Mouse (Mus musculus) left cerebral cortex, adult 8-10 months (tissue): ENCODE results near the gene Rin2. TPM values are rescaled to one million over a fixed set of nuclear protein-coding genes. Genes with fewer than 3 reads are reported as not detected.
"Not testable (repeated sequence)": the region's sequence is repeated elsewhere in the genome, so short reads cannot be mapped to it uniquely, and the experiment has no call there.

ENCODE experiments used
- DNase-seq, 2 experiments: peaks; one replicate each; pipeline ENCODE4 v3.0.0; 2022; ENCODE audit warnings: low spot score in 2 of 2
- total RNA-seq, 4 experiments: library from RNA; stranded (reverse); gene quantifications; 2 replicates each; pipeline ENCODE4 v1.2.4; 2022

The Rin2 gene
- total RNA-seq, 4 experiments from 2014 or later = 21.7 to 35.6 (median 25.8) TPM

DNA sequence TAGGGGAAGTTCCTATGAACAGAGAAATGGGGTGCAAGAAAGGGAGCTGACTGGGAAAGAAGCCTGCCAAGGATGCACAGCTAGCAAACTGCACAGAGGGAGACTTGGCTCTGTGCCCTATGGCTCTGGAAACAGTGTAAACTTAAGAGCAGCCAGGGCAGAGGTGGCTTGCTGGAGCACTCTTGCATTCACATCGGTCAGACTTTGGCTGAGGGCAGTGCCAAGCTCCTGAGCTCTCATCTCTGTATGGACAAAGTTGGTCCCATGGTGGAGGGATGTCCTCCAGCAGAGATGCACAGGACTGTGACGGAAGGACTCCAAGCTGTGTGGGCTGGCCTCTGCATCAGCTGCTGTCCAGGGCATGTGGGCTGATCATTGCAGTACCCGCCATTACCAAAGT, 8.5 kb downstream of the Rin2 start:
- no peak for DNase-seq

DNA sequence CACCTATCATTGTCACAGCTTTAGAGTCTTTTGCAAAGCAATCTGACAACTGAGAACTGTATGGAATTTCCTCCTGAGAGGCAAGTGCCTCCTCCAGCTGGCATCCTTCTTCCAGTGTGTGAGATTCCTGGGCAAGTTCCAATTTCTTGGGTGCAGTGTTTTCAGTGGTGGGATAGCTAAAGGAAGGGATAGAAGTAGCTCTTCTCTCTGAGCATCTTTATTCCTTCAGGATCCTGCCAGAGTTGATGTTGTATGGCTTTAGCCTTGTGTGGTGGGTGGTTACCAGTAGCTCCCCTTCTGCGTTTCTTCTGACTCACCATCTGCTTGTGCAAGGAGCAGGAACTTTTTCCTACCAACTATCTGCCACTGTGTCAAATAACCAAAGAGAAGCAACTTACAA, 9.1 kb downstream of the Rin2 start:
- peak in 1 of 2 experiments; percentile 43 for DNase-seq

DNA sequence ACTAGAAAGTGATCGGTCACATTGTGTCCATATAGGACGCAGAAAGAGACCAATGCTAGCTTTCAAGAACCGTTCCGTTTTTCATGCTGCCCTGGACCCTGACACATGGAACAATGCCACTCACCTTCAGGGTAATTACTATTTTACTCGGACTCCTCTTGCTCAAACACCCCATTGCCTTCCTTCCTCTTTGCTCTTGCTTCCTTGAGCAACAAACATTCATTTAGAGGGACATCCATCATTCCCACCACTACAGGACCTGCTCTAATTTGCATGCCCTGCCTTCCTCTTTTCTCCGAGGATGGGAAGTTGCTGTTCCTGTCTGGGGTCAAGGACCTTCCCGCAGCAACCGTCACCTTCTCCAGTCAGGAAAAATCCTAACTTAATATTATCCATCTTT, 9.9 kb downstream of the Rin2 start:
- no peak for DNase-seq

DNA sequence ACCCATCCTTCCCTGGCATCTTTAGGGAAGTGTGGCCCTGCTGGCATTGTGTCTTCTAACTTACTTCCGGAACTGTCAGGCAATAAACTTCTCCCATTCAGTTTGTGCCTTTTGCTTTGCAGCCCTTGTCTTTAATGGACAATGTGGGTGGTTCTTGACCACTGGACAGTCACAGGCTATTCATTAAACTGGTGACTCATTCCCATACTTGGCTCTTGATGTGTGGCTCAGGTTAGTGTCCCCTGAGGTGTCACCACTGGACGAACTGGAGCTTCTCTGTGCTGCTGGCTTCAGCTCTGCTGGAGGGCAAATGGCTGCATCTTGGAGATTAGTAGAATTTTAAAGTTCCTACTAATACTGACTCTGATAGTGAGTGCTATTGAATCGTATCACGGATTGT, 11.0 kb downstream of the Rin2 start:
- DNase-seq = no peak

DNA sequence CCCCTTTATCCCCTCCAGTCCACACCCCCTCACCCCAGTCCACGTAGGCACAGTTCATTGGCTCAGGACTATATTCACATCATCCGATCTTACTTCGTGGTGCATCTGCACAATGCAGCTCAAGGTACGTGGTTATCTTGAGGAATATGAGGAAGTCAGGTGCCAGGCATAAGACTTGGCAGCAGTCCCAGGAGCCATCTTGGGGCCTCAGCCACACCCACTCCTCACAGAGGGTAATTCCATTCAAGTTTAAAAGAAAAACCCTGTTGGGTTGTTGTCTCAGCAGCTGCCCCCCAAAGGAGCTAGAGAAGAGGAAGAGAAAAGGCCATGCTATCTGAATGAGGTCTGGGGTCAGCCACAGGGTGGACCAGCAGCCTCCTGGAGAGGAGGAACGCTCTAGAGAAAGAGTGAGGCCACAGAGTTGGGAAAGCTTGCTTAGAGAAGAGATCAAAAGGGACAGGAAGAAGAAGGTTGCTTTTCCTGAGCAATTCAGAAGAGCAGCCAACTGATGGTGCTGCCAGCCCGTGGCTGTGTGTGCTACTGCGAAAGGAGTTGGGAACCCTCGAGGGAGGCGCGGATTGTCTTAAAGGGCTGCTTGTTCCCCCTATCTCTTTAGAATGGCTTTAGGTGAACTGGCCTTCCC, 16.5 kb downstream of the Rin2 start:
- DNase-seq = no peak

DNA sequence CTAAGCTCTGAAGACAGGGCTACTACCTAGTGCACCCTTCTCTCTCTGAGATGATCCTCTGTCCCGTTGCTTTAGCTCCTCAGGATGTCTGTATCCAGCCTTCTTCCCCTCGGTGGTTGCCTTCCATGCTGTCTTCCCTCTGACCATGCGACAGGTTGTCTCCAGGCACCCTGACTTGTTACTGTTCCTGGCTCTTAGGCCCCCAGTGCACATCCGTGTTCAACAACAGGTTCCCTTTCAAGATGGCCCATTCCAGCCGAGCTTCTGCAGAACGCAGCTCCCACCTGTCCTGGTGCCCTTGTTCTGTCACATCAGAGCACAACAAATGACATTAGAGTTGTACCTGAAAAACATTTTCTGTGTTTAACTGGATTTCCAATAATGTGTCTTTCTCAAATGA, 22.1 kb downstream of the Rin2 start:
- DNase-seq = no peak

DNA sequence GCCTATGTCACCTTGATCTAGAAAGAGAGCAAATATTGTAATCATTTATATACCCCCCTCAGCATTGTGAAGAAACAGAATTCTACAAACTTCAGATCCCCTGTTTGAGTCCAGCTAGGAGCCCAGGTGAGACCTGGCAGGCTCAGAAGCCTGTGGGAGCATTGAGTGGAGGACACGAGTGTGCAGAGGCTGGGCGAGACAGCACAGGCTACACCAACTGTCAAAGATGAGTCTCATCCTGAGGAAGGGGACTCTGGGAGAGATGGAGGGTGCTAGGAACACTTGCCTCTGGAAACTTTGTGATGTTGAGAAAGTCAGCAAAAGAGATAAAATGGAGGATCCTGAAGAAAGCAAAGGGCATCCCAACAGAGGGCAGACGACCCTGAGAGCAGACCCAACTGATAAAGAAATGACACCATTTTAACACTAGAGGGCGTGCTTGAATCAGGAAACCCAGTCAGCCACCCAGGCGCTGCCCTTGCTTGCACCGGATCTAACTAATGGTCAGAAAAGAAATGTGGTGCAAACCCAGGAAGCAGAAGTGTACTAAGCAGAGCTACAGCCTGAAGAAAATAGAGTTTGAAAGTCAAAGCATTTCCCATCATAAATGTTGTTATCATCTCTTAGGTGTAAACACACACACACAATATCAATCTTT, 24.5 kb downstream of the Rin2 start:
- peak in 1 of 2 experiments; percentile 32 for DNase-seq

DNA sequence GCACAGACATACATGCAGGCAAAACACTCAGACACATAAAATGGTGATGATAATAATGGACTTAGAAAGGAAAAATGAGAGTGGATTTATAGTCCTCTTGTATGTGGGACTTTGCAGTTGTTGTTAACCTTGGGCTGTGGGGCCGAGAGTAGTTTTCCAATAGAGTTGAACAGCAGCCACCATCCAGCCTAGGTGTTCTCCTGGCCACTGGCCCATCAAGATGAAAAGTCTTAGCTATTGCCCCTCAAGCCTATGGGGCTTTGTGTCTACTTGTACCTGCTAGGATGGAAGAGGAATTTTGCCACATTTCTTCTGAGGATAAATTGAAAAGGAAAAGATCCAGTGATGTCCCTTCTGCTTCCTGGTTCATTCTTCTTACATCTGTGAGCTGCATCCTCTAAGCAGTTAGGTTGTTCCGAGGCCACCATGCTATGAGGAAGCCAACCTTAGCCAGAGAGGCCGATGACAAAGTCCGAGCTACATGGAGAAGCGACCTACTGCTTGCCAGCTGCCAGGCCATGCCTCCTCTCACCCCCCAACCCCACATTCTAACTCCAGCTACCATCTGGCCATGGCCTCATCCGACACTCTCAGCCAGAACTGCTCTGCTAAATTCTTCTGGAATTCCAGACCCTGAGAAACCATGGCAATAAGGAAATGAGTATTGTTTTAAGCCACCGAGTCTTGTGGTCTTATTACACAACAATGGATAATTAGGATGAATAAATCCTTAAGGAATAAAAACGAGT, 25.4 kb downstream of the Rin2 start:
- DNase-seq = no peak

DNA sequence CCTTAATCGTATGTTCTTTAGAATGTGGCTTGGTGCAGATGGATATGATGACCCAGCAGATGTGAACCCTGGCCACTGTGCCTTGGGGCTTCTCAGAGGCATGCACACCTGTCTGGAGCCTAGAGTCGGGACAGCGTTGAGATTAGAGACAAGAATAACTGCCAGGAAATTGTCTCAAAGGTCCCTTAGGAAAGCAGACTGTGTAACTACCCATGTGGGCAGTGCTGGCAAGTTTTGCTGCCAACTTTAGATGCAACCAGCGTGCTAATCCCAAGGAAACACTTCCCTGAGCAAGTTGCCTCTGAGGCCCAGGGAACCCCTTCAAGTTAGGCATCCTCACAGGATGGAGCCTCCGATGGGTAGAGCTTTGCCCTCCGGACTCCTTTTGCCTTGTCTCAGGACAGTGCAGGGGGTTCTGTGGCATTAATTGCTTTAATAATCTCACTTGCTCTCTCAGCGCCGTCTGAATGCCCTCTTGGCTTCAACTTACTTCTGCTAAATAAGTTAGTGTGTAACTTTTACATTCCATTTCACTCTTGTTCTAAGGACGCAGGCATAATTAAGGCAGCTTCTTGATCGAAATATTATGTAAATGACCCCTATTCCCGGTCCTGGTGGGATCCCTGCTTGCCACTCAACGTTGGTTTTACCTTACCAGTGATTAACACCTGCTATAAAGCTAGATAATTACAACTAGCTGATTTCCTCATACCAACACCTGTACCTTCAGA, 26.8 kb downstream of the Rin2 start:
- no peak for DNase-seq

DNA sequence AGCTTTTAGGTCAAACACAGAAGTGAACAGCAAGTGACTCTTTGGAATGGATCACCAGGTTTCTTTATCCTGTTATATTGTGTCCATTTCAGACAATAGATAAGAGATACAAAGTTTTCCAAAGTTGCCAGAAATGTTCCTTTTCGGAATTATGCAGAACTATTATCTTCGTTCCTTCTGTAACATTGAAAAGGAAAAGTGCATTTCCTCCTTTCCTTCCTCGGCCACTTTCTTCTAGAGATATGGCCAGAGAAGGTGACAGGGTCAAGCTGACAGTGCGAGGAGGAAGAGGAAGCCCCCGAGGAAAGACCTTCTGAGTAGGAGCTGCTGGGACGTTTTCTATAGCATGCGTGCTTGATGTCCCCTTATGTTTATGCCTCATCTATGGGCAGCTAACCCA, 29.7 kb downstream of the Rin2 start:
- DNase-seq = no peak

DNA sequence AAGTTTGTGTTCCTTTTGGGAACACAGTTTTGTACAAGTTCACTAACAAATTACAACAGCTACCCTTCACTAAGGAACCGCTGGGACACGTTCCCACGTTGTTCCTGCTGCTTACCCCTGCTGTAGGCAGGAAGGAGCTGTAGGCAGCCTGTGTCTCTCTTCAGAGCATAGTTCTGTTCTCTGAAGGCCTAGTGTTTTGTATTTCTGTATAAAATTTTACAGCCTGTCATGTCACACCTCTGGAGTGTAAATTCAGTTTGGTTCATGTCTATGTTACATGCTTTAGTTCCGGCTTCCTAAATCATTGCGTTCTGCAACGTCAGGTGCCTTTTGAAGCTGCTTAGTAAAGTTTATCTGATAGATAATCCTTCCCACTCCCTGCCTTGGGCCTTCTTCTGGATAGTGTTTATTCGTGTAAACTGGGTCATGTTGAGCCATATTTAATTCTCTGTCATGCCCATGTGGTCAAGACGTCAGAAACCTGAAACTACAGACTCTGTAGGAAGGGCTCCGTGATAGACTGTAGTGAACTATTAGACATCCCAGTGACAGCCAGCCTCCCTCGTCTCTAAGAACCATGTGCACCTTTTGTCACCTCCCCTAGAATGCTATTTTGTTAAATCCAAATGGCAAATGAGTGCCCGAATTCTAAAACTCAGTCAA, 34.8 kb downstream of the Rin2 start:
- no peak for DNase-seq

DNA sequence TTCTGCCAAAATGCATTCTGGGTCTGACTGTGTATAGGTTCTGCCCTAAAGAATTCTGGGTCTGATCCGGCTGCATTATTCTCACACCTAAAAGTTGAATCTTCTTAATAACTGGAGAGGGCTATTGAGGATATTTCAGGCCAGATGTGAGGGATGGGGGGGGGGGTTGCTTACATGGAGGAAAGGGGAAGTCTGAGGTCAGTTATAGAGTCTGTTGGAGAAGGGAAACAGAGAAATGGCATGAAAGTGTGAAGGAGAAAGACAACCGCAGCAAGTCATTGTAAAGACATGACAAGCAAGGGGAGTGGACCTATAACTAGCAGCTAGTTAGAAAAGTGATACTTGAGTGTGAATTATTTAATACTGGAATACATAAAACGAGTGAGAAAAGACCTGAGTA, 36.5 kb downstream of the Rin2 start:
- DNase-seq = no peak

DNA sequence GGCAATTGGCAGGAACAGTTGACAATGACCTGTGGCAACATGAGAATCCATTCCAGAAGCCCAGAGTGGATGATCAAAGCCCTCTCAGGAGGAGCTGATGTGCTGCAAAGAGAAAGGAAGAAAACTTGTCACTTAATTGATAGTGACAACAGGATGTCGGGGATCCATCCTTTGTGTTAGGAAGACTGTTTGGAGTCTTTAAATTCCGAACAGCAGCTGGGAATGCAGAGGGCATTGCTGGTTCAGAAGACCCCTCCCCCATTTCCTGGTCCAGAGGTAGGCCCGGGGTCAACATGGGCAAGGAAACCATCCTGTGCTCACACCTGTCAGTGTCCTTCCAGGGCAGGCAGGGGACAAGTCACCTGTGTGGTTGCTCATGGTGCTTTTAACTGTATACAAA, 37.0 kb downstream of the Rin2 start:
- no peak for DNase-seq

DNA sequence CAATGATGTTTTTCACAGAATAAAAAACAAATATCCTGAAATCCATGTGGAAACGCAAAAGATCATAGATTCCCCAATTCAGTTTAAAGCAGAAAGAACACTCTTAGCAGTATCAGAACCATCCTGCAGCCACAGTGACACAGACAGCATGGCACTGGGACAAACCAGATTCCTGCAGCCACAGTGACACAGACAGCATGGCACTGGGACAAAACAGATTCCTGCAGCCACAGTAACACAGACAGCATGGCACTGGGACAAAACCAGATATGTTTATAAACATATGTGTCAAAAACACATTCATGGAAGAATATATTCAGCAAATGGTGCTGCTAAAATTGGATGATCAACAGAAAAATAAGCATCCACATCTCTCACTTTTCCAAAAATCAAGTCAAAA, 42.5 kb downstream of the Rin2 start:
- DNase-seq = no peak

DNA sequence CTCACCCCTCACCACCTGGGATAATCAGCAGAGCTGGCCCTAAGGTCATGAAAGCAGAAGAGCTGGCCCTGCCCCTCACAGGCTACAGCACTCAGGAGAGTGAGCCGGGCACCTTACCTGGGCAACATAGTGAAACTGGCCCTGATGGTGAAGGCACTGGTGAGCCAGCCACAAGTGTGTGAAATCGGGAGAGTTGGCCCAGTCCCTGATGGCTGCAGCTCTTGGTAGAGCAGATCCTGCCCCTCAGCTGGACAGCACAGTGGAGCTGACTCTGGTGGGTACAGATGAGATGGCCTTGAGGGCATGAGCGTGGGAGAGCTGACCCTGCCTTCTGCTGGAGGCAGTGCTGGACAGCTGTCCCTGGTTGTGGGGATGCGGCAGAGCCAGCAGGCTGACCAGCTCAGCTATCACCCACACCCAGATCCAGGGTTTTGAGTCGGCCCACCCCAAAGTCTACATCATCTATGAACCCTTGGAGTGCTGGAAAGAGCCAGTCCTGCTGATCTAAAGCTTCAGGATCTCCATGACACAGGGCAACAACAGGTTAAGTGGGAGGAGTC, 43.7 kb downstream of the Rin2 start:
- DNase-seq = no peak

DNA sequence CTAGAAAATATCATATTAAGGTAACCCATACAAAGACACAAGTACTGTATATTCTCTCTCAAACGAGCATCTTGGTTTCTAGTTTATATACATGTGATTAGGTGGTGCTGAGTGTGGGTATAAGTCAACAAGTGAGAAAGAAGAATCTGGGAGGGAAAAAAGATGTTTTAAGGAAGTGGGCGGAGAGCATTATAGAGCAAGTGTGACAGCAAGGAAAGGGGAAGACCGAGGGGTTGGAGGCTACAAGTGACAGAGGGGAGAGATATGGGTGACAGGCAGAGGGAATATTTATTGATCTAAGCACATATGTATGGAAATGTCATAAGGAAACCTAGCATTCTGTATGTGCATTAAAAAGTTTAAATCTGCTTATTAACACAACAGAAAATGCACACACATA, 45.1 kb downstream of the Rin2 start:
- DNase-seq = no peak

DNA sequence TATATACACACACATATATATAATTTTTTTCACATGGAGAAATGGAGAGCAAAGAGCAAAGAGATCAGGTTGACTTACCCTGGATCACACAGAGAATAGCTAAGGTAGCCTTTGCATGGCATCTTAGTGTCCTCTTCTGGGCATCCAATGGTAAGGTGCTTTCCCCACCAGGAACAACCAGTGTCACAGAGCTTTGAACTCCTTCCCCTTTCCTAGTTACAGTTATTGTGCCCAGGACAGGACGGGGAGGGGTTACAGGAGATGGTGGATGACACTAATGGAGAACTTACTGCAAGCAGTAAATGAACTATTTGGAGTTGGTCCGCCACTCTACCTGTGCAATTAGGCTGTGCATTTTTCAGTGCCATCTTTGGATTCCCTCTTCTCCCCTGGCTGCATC, 45.7 kb downstream of the Rin2 start:
- DNase-seq = no peak

DNA sequence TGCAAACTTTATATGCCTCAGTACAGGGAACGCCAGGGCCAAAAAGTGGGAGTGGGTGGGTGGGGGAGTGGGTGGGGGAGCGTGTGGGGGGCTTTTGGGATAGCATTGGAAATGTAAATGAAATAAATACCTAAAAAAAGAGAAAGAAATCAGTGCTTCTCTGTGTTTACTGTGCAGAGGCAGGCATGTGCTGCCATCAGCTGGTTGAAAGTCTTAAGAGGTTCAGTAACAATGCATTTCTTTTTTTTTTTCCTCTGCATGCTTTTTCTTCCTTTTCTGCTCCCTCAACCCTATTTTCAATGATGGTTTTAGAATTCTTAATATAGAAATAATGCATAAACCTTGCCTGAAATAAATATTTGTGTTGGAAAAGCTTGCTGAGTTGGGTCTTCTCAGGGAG, 47.3 kb downstream of the Rin2 start:
- DNase-seq = not testable (repeated sequence)

DNA sequence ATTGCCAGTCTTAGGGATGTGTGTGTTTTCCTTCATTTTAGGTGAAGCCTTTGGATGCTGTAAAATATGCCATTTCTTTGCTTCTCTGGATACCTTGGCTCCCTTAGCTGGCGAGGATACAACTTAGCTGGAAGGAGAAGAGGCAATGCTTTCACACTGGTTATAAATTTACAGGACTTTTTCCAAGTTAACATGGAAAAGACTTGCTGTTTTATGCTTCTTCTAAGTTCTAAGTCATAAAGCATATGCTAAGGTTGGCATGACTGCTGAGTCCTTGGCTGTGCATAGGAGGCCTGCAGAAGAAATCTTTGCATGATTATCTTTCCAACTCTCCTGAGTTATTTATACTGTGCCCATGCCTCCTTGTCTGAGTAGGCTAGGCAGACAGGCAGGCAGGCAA, 49.3 kb downstream of the Rin2 start:
- DNase-seq = peak in 1 of 2 experiments; percentile 50

DNA sequence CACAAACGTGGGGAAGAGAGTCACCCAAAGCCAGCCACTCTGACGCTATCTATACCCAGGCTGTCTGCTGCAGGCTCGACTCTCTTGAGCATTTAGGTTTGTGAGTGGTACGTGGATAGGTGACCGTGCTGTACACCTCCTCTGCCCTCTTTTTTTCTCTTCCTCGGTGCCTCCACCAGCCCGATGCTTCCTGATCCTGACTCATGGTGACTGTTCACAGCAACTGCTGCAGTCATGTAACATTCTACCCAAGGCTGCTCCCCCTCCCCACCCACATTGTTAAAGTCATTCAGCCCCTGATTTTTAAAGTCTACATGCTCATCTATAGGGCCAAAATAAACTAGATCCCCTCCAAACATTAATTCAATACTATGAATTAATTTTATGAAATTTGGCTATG, 54.4 kb downstream of the Rin2 start:
- DNase-seq = no peak

DNA sequence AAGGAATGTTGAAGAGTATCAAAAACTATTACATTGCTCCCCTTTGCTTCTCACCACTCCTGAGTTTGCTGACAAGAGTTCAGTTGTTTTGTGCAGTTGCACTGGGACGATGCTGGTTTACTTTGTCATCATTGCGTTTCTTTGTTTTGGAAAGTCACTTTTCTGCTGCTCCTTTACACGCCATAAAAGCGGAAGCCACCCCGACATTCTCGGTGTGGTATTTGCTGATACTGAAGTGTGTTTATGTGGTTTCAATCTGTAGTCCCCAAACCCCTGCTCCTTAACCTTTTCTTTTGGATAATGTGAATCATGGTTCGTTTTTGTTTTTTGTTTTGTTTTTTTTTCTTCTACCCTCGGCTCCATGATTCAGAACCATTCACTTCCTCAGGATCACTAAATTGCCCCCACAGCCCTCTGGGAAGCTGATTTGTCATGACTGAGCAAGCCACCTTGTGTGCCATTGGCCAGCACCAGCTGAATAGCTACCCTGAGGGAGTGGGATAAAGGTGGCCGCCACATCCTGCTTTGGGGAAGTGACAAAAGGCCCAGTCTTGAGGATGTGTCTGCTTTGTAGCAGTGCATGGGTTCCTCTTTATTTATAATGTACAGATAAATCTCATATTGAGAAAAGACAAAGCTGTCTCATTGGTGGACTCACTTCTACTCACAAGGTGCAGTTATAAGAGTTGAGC, 55.3 kb downstream of the Rin2 start:
- DNase-seq = no peak
